Mouse (Mus musculus) embryonic facial prominence, embryonic 15.5 days (tissue): ENCODE measurements around the gene Pirt. TPM values are rescaled to one million over a fixed set of nuclear protein-coding genes. Genes with fewer than 3 reads are reported as not detected.

Experiments used
- ATAC-seq: fragments of 200-750 bp; cut with Nextera tagmentation; 2 replicates; pipeline ENCODE4 v1.8.0; 2017; ENCODE audit warnings: low read depth, moderate TSS enrichment; ENCODE audit not compliant: insufficient number of reproducible peaks, low FRiP score, low TSS enrichment
- H3K27ac ChIP-seq: fragments of 300-500 bp; sonication (generic); replicated peaks from 2 replicates; pipeline ENCODE4 v1.5.1; 2015; ENCODE audit warnings: mild to moderate bottlenecking, inconsistent platforms
- H3K27me3 ChIP-seq: fragments of 300-500 bp; sonication (generic); 2 replicates; pipeline ENCODE4 v1.6.1; 2015; ENCODE audit warnings: inconsistent platforms
- H3K36me3 ChIP-seq: fragments of 300-500 bp; sonication (generic); 2 replicates; pipeline ENCODE4 v1.6.1; 2015; ENCODE audit warnings: mild to moderate bottlenecking, inconsistent platforms
- H3K4me1 ChIP-seq: fragments of 300-500 bp; sonication (generic); 2 replicates; pipeline ENCODE4 v1.6.1; 2015; ENCODE audit warnings: inconsistent platforms
- H3K4me2 ChIP-seq: fragments of 300-500 bp; sonication (generic); replicated peaks from 2 replicates; pipeline ENCODE4 v1.6.1; 2015; ENCODE audit warnings: mild to moderate bottlenecking, inconsistent platforms
- H3K4me3 ChIP-seq: fragments of 300-500 bp; sonication (generic); replicated peaks from 2 replicates; pipeline ENCODE4 v1.5.1; 2015; ENCODE audit warnings: mild to moderate bottlenecking, inconsistent platforms
- H3K9ac ChIP-seq: fragments of 300-500 bp; sonication (generic); 2 replicates; pipeline ENCODE4 v1.6.1; 2015; ENCODE audit warnings: inconsistent platforms
- H3K9me3 ChIP-seq: fragments of 300-500 bp; sonication (generic); replicated peaks from 2 replicates; pipeline ENCODE4 v1.6.1; 2016; ENCODE audit warnings: inconsistent platforms
- WGBS: fragments of 180-500 bp; shearing (Covaris S2); methylation state at CpG from one replicate; pipeline ENCODE4 v1.1.7; 2015; 5-methylcytosine and 5-hydroxymethylcytosine counted together
- polyA plus RNA-seq: library from polyadenylated mRNA; unstranded; fragments of >200 nt; fragmentation: Nextera tagmentation; extraction: Ambion mirVana; gene quantifications from 2 replicates; pipeline ENCODE4 v1.2.1, GENCODE M21; 2015

Pirt gene
- polyA plus RNA-seq, 1 experiment from 2014 or later: 1.6 TPM

GRCm38 (mm10) chr11:66912531-66913458 is 1.0 kb downstream of the Pirt start:
- 50% methylated on average over 17 of the region's 17 CpGs for whole genome bisulfite sequencing
- H3K36me3 ChIP-seq: no peaks in the 10 kb centered on the region
- no peaks in the 10 kb centered on the region for H3K27me3 ChIP-seq
- no peak overlapping the region for H3K4me3 ChIP-seq
- no peak overlapping the region for H3K9ac ChIP-seq
- peak; percentile 76 for ATAC-seq
- no peaks in the 10 kb centered on the region; the same call in 1 of the 2 replicates for H3K4me1 ChIP-seq
- no peak overlapping the region for H3K4me2 ChIP-seq
- no peaks in the 10 kb centered on the region for H3K9me3 ChIP-seq
- no peak overlapping the region for H3K27ac ChIP-seq

GRCm38 (mm10) chr11:66914249-66914648 is 2.5 kb downstream of the Pirt start:
- ATAC-seq: no peak
- no peak overlapping the region for H3K4me3 ChIP-seq
- no peaks in the 10 kb centered on the region; the same call in 1 of the 2 replicates for H3K4me1 ChIP-seq
- WGBS: 28% methylated on average over 3 of the region's 3 CpGs
- H3K9ac ChIP-seq: no peak overlapping the region
- no peak overlapping the region for H3K27ac ChIP-seq
- no peaks in the 10 kb centered on the region for H3K36me3 ChIP-seq
- H3K9me3 ChIP-seq: no peaks in the 10 kb centered on the region
- H3K27me3 ChIP-seq: no peaks in the 10 kb centered on the region
- H3K4me2 ChIP-seq: no peak overlapping the region

- H3K9me3 ChIP-seq: no peaks in the 10 kb centered on the region
- H3K36me3 ChIP-seq: no peaks in the 10 kb centered on the region
- no peak overlapping the region for H3K27ac ChIP-seq
- H3K4me3 ChIP-seq: no peak overlapping the region
- no peaks in the 10 kb centered on the region for H3K27me3 ChIP-seq
- no peak overlapping the region for H3K4me2 ChIP-seq
- H3K9ac ChIP-seq: no peak overlapping the region
- ATAC-seq: no peak
- 33% methylated on average over 2 of the region's 2 CpGs for WGBS
- H3K4me1 ChIP-seq: no peaks in the 10 kb centered on the region
These were observed 8.2 kb downstream of the Pirt start for GRCm38 (mm10) chr11:66920012-66920411.

DNA sequence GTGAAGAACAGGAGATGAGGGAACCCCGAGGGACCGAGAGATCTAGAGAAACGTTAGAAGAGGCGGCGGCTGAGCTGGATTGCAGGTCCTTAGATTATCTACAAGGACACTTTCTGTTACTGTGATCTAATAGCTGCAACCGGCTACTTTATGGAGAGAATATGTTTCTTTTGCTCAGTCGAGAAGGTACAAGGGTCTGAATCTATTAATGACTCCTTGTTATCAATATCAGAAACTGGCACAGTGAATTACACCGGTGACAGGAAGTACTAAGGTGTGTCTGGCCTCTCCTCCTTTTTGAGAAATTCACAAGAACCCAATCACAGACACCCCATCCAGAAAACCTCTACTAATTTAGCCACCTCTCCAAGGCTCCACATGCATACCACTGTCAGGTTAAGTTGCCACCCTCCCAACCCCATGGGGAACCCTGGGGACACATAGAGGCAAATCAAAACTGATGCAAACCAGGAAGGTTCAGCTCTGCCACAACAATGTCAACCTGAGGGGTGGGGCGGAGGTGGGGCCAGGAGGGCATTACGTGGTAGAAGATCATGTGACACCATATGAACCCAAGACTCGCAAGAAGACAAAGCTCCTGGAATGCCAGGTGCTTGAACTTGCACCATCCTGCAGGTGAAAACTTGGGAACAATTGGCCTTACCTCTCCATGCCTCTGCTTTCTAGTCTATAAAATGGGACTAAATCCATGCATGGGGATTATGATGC is 12.5 kb downstream of the Pirt start:
- H3K27me3 ChIP-seq: no peaks in the 10 kb centered on the region
- H3K9me3 ChIP-seq: no peaks in the 10 kb centered on the region
- H3K9ac ChIP-seq: no peak overlapping the region
- no peaks in the 10 kb centered on the region for H3K36me3 ChIP-seq
- ATAC-seq: no peak
- H3K4me1 ChIP-seq: no peaks in the 10 kb centered on the region
- H3K4me3 ChIP-seq: no peak overlapping the region
- 81% methylated on average over 11 of the region's 11 CpGs for WGBS
- no peak overlapping the region for H3K4me2 ChIP-seq
- no peak overlapping the region for H3K27ac ChIP-seq

GRCm38 (mm10) chr11:66928311-66928710 is 16.5 kb downstream of the Pirt start:
- Histone ChIP-seq H3K27me3 (no peaks in the 10 kb centered on the region), H3K36me3 (no peaks in the 10 kb centered on the region), H3K4me1 (no peaks in the 10 kb centered on the region), H3K4me2 (no peak overlapping the region), H3K9me3 (no peaks in the 10 kb centered on the region), H3K4me3 (no peak overlapping the region), H3K9ac (no peak overlapping the region), H3K27ac (no peak overlapping the region)
- 69% methylated on average over 3 of the region's 3 CpGs for WGBS
- no peak for ATAC-seq

GRCm38 (mm10) chr11:66932827-66933599 is 21.2 kb downstream of the Pirt start:
- Histone ChIP-seq H3K4me3 (no peak overlapping the region), H3K9me3 (no peaks in the 10 kb centered on the region), H3K9ac (no peak overlapping the region), H3K27me3 (no peaks in the 10 kb centered on the region), H3K4me1 (no peaks in the 10 kb centered on the region), H3K27ac (no peak overlapping the region), H3K36me3 (no peaks in the 10 kb centered on the region), H3K4me2 (no peak overlapping the region)
- WGBS: 76% methylated on average over 9 of the region's 9 CpGs
- ATAC-seq: no peak

DNA sequence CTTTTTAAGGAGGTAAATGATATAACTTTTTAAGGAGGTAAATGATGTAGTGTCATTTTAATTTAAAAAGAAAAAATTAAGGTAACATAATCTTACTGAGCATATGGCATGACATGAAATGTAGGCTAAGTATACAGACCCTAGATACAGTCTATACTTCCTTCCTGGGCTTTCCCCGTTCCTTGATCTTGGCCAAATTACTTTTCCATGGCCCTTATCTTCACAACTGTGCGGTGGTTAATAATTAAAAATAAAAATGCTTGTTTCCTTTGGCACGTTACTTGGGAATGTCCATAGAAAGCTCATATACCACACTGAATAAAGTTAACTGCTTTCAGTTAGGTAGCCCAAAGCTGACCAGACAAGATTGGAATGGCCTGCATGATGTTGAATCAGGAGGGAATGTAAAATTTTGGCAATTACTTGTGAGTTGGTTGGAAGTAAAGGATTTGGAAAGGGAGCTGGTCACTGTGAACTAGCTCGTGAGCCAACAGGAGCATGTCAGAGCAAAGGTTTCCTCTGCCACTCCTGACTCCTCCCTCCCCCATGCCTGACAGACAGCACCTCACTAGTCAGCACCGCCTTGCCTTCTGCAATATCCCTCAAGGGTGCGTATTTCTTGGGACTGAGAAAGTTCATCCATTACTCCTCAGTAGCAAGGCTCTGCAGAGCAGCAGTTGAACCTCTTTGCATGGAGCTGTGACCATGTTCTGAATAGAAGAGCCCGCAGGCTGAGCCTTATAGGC is 22.8 kb downstream of the Pirt start:
- H3K36me3 ChIP-seq: no peaks in the 10 kb centered on the region
- no peaks in the 10 kb centered on the region for H3K27me3 ChIP-seq
- ATAC-seq: no peak
- no peak overlapping the region for H3K27ac ChIP-seq
- H3K9me3 ChIP-seq: no peaks in the 10 kb centered on the region
- no peak overlapping the region for H3K4me2 ChIP-seq
- 73% methylated on average over 7 of the region's 7 CpGs for WGBS
- H3K4me3 ChIP-seq: no peak overlapping the region
- H3K9ac ChIP-seq: no peak overlapping the region
- no peaks in the 10 kb centered on the region for H3K4me1 ChIP-seq

- Histone ChIP-seq H3K4me2 (no peak overlapping the region), H3K4me3 (no peak overlapping the region), H3K9ac (no peak overlapping the region), H3K4me1 (no peaks in the 10 kb centered on the region), H3K27ac (no peak overlapping the region), H3K27me3 (no peaks in the 10 kb centered on the region), H3K36me3 (no peaks in the 10 kb centered on the region), H3K9me3 (no peaks in the 10 kb centered on the region)
- WGBS: 92% methylated on average over 5 of the region's 5 CpGs
- no peak for ATAC-seq
These were observed 30.2 kb downstream of the Pirt start for GRCm38 (mm10) chr11:66942011-66942410.

DNA sequence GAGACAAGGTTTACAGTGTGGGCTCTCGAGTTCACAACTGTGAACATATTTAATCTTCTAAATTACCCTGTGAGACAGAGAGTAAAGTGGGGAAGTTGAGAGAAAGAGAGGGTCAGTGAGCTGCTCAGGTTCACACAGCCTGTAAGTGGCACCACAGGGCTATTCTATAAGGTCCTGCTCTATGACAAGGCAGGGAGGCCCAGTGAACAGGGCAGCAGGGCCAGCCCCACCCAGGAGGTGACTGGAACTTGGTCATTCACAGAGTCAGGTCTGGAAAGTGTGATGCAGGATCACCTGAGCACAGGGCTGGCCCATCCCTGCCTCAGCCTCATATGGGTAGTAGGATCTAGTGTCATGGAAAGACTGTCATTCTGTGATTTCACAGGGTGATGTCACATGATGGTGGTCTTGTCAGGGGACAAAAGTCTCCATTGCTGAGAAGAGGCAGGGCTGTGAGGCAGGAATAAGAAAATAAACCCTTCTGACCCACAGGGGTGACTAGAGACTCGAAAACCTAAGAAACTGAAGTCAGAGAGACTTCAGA is 33.5 kb downstream of the Pirt start:
- no peak overlapping the region for H3K9ac ChIP-seq
- no peaks in the 10 kb centered on the region for H3K4me1 ChIP-seq
- H3K4me3 ChIP-seq: no peak overlapping the region
- H3K9me3 ChIP-seq: no peaks in the 10 kb centered on the region
- no peak overlapping the region for H3K4me2 ChIP-seq
- no peak for ATAC-seq
- H3K36me3 ChIP-seq: no peaks in the 10 kb centered on the region
- no peak overlapping the region for H3K27ac ChIP-seq
- WGBS: 56% methylated on average over 2 of the region's 2 CpGs
- H3K27me3 ChIP-seq: no peaks in the 10 kb centered on the region

GRCm38 (mm10) chr11:66946521-66946920 is 34.7 kb downstream of the Pirt start:
- H3K4me1 ChIP-seq: no peaks in the 10 kb centered on the region
- no peaks in the 10 kb centered on the region for H3K36me3 ChIP-seq
- no peak overlapping the region for H3K27ac ChIP-seq
- no peak overlapping the region for H3K4me3 ChIP-seq
- H3K9ac ChIP-seq: no peak overlapping the region
- 56% methylated on average over 6 of the region's 6 CpGs for WGBS
- no peaks in the 10 kb centered on the region for H3K9me3 ChIP-seq
- no peak for ATAC-seq
- H3K27me3 ChIP-seq: no peaks in the 10 kb centered on the region
- H3K4me2 ChIP-seq: no peak overlapping the region
